Mouse (Mus musculus) telencephalon, adult 2 months (tissue): Measurements from ENCODE around the gene Pvr.
"Not testable (repeated sequence)": the region's sequence is repeated elsewhere in the genome, so short reads cannot be mapped to it uniquely, and the experiment has no call there.

Source experiments
- DNase-seq: peaks from one replicate; pipeline ENCODE4 v3.0.0-alpha.2; 2011; ENCODE audit warnings: low read depth, low spot score

Pvr gene

DNA sequence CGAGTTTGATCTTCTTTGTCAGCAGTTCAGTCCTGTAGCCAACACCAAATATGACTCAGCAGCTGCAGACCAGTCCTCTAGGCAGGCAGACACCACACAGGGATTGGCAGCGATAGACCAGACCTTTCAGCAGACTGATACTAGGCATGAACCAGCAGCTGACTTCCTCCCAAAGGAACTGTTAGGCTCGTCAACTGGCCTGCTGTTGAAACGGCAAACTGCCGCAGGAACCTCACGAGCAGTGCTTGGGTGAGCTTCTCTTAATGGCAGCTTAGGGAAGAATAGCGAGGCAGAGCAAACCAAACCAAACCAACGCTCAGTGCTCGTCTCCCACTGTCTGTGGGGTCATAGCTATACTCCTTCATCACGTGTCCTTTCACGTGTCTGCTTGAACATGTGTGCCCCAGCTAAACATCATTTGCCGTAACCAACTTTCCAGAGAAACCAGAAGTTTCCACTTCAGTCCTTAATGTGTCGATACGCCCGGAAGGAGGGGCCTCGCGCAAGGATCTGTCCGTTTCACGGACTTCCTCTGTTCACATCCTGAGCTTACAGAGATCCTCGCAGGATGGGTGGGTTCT, 14.3 kb upstream of the Pvr start:
- no peak for DNase-seq

DNA sequence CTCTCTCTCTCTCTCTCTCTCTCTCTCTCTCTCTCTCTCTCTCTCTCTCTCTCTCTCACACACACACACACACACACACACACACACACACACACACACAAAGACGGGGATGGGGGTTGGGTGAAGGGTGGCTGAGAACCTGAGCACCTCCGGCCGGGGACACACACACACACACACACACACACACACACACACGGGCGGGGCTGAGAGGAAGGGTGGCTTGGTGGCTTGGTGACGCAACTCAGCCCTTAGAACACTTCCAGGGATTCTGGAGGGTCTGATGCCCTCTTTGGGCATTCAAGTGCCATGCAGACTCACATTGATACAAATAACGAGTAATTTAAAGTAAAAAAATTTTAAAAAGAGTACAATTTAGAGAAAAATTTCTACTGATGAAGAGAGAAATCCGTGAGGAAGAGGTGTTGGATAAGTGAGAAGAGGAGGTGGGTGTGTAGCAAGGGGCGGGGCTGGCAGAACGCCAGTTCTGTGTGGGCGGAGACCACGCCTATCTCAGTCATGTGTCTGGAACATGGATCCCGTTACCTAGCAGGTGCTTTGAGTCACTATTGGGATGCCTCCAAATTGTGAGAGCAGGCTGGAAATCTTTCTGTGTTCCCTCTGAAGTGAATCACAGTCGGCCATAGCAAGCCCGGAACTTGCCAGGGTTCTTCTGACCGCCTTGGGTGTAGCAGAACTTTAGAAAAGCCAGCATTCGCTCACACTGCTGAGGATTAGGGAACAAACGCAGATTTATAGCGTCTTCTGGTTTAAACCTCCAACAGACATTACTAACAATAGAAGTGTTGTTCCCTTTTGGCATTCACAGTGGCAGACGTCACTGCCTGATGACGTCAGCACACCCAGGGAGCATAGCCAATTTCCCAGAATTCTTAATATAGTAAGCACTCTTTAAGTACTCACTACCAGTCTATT, 12.2 kb upstream of the Pvr start:
- peak; percentile 75 for DNase-seq

DNA sequence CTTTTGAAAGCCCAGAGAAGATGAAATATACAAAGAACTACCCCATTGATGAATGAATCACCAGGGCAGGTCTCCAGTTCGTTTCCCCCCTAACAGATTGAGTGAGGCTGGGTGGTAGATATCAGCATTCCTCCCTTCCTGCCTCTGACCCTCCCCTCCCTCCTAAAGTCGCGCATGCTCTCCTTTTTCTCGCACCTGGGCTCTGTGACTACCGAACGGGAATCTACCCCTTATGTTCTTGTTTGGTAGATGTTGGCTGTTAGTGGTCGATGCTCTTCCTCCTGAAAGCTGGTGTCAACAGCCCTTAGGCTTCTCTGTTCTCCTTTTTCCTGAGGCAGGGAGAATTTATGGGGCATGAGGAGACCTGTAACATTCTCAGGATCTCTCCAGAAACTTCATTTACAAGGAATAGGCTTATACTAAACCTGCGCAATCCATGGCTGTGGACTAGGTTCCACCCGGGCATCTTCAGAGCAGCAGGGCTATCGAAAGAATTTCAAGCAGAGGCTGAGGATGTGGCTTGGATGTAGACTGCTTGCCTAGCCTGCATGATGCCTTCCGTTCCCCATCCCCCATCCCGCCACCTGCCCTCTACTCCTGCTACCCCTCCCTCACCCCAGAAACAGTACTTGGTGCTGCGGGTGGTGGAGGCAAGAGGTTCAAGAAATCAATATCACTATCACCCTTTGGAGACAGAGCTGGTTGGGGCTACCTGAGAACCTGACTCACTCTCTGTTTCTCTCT, 11.3 kb upstream of the Pvr start:
- DNase-seq = no peak

DNA sequence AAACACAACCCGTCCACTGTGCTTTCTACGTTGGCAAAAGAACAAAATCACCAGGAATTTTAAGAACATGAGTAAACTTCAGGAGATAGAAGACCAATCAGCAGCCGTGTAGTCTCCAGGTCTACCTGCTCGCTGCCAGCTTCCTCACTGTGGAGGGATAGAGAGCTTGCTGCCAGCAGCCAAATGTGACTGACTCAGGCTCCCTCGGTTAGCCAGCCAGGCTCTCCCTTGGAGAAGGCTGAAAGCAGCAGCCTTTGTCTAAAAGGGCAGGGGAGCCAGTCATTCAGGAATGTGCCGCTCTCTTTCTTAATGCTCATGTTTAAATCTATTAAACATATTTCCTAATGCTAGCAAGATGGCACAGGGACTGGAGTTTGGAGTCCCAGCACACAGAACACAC, 9.5 kb upstream of the Pvr start:
- not testable (repeated sequence) for DNase-seq

DNA sequence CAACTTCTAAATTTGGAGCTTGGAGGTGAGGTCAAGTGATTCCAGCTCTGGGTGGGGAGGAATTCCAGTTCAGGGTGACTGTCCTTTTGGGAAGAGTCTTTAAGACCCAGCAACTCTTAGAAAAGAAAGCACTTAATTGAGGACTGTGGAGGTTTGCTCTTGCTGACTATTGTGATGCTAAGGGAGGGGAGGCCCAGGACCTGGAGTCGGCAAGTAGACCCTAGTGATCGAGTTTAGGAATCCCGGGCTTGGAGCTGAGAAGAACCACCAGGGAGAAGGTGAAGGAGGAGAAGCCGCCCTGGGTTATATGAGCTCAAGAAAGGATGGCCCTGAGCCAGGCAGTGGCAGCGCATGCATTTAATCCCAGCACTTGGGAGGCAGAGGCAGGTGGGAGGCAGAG, 7.5 kb upstream of the Pvr start:
- no peak for DNase-seq

DNA sequence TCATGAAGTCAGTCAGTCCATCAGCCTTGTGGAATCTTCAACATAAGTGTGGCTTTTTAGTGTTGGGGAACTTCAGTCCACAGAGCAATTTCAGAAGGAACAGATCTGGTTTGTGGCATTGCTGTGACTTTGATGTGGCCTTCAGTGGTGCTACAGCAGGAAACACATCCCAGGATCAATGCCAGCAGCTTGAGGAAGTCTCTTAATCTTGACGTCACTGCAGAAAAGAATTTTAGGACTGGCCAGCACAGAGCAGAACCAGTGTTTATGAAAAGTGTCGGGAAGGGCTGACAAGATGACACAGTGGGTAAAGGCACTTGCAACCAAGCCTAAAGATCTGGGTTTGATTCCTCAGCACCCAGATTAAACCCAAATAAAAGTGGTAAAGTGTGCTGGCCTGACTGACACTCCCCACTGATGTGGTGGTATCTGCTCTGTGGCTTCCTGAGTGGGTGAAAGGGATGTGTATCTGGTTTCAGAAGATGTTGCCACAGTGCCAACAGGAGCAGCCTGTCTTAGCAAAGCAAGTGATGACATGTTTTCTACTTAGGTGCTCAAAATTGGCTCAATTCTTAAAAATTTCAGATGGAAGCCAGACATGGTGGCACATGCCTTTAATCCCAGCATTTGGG, 6.0 kb upstream of the Pvr start:
- DNase-seq = no peak

DNA sequence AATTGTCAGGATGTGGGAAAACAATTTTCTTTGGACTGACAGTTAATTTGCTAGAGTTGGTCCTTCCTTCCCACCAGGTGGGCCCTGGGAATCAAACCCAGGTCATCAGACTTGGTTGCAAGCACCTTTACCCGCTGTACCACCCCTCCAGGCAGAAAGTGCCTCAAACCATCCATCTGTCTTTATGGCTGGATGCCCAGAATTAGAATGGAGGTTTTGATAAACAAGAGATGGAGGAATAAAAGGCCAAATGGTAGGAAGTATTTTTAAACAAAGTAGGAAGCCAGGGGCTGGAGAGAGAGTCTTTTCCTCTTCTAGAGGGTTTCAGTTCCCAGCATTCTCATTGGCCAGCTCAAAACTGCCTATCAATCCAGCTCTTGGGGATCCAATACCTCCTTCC, 4.4 kb upstream of the Pvr start:
- DNase-seq = no peak

DNA sequence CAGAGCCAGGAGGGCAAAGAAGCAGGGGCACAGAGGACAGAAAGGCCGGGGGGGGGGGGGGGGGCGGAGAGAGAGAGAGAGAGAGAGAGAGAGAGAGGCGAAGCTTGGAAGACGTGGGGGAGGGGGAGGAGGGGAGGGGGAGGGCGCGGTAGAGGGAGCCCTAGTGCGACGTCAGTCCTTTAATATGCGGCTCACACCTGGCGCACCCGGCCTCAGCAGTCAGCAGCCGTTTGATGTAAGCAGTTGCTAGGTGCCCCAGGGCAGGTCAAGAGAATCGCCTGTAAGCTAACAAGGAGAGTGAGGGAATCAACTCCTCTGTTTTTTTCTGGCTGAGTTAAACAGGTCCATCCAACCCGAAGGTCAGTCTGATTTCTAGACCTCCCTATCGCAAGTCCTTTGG, 2.8 kb upstream of the Pvr start:
- DNase-seq = no peak

DNA sequence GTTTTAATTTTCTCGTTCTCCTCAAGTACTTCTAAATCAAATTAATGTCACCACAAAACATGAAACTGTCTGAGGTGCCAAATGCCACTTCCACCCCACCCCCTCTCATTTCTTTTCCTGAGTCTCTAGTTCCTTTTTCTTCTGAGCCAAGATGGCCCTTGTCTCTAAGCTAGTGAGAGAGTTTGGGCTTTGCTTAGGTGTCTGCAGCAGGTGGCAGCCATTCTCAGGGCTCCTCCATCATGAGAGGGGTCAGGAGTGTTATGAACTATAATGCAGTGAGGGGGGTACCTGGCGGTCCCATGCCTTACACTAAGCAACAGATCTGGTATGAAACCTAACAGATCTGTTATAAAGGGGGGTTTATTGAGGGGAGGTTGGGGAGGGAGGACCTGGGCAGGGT, 2.4 kb upstream of the Pvr start:
- DNase-seq = no peak

DNA sequence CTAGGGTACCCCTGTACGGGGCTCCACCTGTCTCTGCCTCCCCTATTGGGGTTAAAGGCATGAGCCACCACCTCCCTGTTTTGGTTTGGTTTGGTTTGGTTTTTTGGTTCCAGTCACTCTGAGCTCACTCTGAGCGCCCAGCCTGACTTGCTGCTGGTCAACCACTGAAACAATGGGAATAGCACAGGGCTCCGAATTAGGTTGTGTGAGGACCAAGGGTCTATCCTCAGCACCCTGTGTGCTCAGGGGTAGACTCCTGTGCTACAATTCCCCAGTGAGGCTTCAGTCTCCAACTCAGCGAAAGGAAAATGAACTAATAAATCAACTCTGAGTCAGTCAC, 824 bp downstream of the Pvr start:
- no peak for DNase-seq

DNA sequence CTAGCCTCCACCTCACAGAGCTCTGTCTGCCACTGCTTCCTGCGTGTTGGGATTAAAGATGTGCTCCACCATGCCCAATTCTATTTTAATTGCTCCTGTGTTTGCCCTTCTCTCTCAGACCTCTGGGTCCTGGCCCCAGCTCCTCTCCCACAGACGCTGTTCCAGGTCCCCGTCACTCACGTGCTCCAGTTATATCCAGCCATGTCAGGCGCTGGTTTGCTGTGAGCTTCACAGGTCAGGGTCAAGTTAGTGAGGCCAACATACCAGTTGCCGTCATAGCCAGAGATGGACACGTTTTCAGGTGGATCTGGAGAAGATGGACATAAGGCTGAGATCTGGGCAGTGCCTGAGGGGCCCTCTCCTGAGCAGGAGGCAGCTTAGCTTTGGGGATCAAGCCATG, 6.4 kb downstream of the Pvr start:
- no peak for DNase-seq

DNA sequence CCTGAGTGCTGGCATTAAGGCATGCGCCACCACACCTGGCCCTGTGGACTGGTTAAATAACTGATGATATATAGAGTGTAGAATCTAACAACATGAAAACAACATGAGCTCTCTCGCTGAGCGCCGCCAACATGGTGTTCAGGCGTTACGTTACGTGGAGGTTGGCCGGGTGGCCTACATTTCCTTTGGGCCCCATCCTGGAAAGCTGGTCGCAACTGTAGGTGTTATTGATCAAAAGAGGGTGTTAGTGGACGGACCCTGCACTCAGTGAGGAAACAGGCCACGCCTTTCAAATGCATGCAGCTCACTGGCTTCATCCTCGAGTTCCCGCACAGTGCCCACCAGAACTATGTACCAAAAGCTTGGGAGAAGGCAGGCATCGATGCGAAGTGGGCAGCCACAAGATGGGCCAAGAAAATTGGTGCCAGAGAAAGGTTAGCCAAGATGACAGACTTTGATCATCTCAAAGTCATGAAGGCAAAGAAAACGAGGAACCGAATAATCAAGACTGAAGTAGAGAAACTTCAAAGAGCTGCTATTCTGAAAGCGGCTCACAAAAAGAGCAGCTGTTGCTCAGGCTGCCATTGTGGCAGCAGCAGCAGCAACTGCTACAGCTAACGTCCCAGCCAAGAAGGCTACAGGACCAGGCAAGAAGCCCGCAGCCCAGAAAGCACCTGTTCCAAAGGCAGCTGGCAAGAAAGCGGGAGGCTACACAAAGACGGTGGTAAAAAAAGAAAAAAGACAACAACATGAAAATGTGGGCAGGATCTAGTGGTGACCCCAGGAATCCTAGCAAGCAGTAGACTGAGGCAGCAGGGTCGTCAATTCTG, 9.1 kb downstream of the Pvr start:
- no peak for DNase-seq

DNA sequence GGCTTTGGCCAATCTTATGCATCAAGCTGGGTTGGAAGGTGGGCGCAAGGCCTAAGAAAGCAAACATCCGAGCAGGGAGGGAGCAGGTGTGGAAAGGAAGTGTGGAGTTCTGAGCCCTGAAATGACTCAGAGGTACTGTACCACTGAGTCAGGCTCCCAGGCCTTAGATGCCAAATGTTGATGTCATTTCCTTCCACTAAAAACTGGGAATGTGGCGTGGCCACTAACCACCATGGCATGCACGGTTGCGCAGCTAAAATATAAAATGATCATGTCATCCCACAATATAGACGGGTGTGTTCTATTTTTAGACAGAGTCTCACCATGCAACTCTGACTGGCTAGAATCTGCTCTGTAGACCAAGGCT, 9.7 kb downstream of the Pvr start:
- DNase-seq = no peak

DNA sequence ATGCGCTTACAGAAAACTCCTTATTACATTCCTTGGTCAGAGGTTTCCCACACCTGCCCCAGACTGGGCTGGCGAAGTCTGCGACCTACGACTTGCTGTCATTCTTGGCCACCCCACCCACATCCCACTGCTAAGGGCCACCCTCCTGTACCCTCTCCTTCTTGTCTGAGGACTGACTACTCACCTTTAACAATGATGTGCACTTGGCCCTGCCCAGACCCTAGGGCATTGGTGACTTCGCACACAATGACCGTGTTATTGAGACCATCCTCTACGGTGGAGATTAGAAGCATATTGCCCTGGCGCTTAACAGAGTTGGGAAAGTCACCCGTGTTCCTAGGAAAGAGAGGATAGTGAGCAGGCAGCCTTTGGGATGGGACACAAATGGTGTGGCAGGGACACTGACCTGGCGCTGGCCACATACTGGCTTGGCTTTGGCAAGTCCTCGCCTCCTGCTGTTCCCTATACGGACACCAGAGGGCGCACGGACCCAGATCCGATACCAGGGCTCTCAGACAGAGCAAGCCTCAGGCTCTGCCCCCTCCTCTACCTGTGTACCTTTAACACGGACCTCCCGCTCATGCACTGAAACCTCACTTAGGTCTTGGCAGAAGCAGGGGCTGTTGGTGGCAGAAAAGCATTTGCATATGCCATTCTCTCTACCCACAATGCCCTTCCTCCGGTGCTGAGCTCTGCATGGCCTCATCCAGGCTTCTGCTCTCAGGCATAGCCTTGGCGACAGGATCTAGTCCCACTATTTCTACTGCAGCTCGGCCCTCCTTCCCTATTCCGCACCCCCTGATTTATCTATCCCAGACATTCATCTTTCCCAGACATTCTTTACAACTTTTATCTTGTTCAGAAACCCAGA, 10.3 kb downstream of the Pvr start:
- no peak for DNase-seq

DNA sequence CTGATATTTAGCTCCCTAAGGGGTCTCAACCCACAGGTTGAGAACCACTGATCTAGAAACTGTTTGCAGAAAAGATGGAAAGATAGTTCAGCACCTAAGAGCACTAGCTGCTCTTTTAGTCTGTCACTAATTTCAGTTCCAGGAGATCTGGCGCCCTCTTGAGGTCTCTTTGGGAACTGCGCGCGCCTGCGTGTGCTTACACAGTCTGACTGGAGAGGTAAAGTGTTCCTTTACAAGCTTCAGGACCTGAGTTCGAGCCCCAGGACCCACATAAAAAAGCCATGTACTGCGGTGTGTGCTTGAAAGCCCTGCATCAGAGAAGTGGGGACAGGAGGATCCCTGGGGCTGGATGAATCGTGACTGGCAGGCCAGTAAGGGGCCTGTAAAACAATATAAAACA, 31.1 kb downstream of the Pvr start:
- no peak for DNase-seq

DNA sequence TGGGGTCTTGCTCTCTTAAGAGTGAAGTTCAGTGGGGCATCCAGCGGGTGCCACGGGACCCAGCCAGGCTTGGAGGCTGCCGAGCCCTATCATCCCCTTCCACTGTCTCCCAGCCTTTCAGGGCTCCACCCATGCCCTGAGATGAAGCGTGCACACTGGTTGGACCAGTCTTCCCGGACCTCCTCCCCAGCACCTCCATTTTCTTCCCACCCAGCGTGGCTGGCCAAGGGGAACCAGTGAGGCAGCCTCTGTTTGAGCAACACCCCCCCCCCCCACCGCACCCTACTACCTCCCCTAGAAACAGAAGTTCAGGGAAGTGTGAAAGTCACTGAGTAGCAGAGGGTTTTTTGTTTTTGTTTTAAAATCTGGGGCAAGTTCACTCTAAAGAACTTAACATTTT, 33.1 kb downstream of the Pvr start, which contains the start of gene Ceacam19:
Gene Ceacam19, minus strand, starts transcription at position 117 of the 400 bp plus-strand sequence.
- no peak for DNase-seq

DNA sequence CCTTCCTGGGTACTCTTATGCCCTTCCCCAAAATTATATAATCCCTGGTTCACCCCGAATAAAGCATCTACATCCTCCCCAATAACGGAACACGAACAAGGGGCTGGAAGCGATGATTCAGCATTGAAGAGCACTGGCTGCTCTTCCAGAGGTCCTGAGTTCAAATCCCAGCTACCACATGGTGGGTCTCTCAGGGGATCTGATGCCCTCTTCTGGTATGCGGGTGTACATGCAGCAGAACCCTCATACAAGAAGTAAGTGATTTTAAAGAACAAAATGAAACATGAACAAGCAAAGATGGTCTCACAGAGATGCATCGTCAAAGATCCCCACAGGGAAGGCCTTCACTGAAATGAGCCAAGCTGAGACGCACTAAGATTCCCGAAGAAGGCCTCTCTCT, 40.2 kb downstream of the Pvr start:
- DNase-seq = no peak

DNA sequence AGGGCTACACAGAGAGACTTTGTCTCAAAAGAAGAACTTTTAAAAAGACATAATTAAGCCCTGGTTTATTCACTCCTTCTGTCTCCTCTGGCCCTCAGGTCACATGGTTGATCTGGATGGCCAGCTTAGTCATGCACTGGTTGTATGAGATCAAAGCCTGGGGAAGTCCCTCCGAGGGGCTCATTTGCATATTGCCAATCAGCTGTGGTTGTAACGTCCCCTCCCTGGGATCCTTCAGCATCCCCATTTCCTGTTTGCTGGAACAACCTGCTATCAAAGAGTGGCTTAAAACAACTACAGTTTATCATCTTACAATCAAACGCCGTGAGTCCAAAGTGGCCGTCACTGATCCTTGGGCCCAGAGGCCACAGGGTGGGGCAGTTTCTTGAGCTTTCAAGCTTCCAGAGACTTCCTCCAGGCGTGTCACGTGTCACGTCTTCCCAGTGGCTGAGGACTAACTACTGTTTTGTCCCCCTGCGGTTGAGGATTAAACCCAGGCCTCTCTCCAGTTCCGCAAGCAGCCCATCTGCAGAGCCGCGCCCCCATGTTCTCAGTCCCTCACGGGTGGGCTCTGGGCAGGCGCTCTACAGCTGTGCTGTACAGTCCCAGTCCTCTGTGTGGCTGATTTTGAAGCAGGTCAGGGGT, 44.1 kb downstream of the Pvr start:
- DNase-seq = no peak

DNA sequence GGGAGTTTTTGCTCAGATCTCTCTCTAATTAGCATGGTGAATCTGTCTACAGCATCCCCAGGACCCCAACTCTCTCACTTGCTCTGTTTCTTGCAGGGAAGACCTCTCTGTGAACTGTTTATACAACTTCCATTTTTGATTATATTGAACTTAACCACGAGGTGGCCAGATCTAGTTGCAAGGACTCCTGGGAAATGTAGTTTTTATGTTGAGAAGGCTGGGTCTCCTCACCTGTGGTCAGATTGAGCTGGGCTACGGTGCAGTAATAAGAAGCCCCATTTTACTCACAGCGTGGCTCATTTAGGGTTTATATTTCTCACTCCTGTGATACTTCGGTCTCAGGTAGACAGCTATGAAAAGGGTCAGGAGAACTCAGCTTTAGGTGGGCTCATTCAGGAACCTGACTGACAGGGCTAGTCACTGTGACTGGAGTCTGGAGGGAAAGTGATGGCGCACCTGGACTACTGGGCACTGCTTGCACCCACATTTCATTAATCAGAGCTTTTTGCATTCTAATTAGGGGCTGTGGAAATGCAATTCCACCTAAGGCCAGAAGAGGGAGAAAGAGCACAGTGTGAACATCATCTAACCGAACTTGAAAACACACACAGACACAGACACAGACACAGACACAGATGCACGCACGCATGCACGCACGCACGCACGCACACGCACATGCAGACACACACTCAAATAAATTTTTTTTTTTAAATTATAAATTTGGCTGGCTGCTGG, 44.8 kb downstream of the Pvr start:
- DNase-seq = no peak
